ENCODE assay signal across 17 mouse cellular contexts in the genomic region with DNA sequence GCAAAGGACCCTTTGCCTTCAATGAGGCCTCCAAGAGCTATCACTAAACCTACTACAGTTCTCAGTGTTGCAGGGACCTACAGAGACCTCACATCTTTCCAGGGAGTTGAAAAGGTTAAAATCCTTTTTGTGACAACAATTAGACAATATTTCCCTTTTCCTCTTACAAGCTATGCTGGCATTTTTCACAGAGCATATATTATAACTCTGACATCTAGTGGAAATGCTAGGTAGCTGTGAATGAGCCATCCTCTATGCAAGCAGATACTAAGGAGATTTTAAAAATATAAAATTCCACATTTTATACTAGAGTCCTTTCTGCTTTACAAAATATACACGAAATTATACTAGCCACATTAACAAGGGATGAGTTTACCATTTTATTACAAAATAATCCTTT. TPM values are rescaled to one million over a fixed set of nuclear protein-coding genes. Genes with fewer than 3 reads are reported as not detected.
DNase-seq lines count a peak whose midpoint lies in the region; ATAC-seq and TF ChIP-seq lines count a peak whose summit lies in the region.
"Had no signal": no experiment of that assay in that cellular context is flagged by ENCODE, and none has a peak within 500 bp of the region (broad histone marks: within the 10 kb centered on the region; RNA-seq: fewer than 3 reads in every experiment).

No protein-coding gene starts in this region.

- TF ChIP-seq EP300 in lung, postnatal 0 days (IDR thresholded peaks at IDR 0.05): no peak

- H3K36me3 ChIP-seq in hindbrain, embryonic 13.5 days: peaks cover 11% of the 10 kb centered on the region; the same call in 1 of the 2 replicates
- no peaks in the 10 kb centered on the region for H3K36me3 ChIP-seq in hindbrain, embryonic 11.5 days (ENCODE audit: control insufficient read depth, insufficient read depth, low read length)
- H3K36me3 ChIP-seq in lung, postnatal 0 days (ENCODE audit: insufficient read depth, low read length): no peaks in the 10 kb centered on the region; the same call in 1 of the 2 replicates
- peaks cover 4% of the 10 kb centered on the region; the same call in 1 of the 2 replicates for H3K36me3 ChIP-seq in midbrain, postnatal 0 days (ENCODE audit: insufficient read depth, low read length)

- peak overlapping the region; percentile 30; the same call in 1 of the 2 replicates for H3K27ac ChIP-seq in hindbrain, embryonic 13.5 days
- no peak overlapping the region for H3K27ac ChIP-seq in hindbrain, embryonic 11.5 days (ENCODE audit: low read depth, low read length)
- no peak overlapping the region for H3K27ac ChIP-seq in lung, postnatal 0 days (ENCODE audit: low read length)
- no peak overlapping the region for H3K27ac ChIP-seq in midbrain, postnatal 0 days (ENCODE audit: low read depth, low read length)
- H3K27ac ChIP-seq: midbrain, embryonic 12.5 days; neural tube, embryonic 12.5 days had no signal

- no peak for DNase-seq in hindbrain, embryonic 11.5 days (ENCODE audit: low spot score)
- DNase-seq in lung, postnatal 0 days (ENCODE audit: low spot score): peak; percentile 39
- no peak for DNase-seq in lung, adult 18-20 months
- DNase-seq in NIH3T3 (ENCODE audit: low read depth): peak; percentile 38
- DNase-seq in midbrain, postnatal 0 days (ENCODE audit: low spot score): peak; percentile 57
- no peak for DNase-seq in ovary, postnatal 10 days (ENCODE audit: low spot score)
- no peak for DNase-seq in heart, postnatal 14 days
- DNase-seq: adrenal gland, postnatal 25 days; heart, postnatal 4 days; kidney, adult 18-20 months; kidney, postnatal 36 days; lung, postnatal 14 days; spleen, adult 18-20 months; thymus, postnatal 36 days had no signal

- H3K4me2 ChIP-seq in hindbrain, embryonic 13.5 days: no peak overlapping the region
- no peak overlapping the region for H3K4me2 ChIP-seq in hindbrain, embryonic 11.5 days (replicated peaks; ENCODE audit: low read depth, low read length)
- H3K4me2 ChIP-seq in lung, postnatal 0 days (replicated peaks; ENCODE audit: low read depth, low read length): no peak overlapping the region
- H3K4me2 ChIP-seq in midbrain, postnatal 0 days (ENCODE audit: low read depth, low read length, poor library complexity, severe bottlenecking): no peak overlapping the region
- H3K4me2 ChIP-seq: midbrain, embryonic 12.5 days; neural tube, embryonic 12.5 days had no signal

- H3K4me1 ChIP-seq in hindbrain, embryonic 13.5 days (replicated peaks): peaks cover 21% of the 10 kb centered on the region; the same call in 1 of the 2 replicates
- H3K4me1 ChIP-seq in hindbrain, embryonic 11.5 days (replicated peaks; ENCODE audit: control insufficient read depth, insufficient read depth, low read length): no peaks in the 10 kb centered on the region
- H3K4me1 ChIP-seq in lung, postnatal 0 days (ENCODE audit: insufficient read depth, low read depth, low read length): no peaks in the 10 kb centered on the region
- H3K4me1 ChIP-seq in midbrain, postnatal 0 days (ENCODE audit: insufficient read depth, low read length): no peaks in the 10 kb centered on the region
- H3K4me1 ChIP-seq: midbrain, embryonic 12.5 days; neural tube, embryonic 12.5 days had no signal

- intact Hi-C loops in heart, postnatal 14 days (cut with DNase I): loop anchor here (2.0 to 5.0 kb wide), 2 partner anchors 36 to 98 kb away; no protein-coding TSS in a partner anchor

- no peak for ATAC-seq in hindbrain, embryonic 13.5 days (ENCODE audit: low FRiP score)
- no peak for ATAC-seq in hindbrain, embryonic 11.5 days (ENCODE audit: low FRiP score)
- no peak for ATAC-seq in lung, postnatal 0 days
- ATAC-seq in midbrain, postnatal 0 days (ENCODE audit: low FRiP score): no peak

- no peak overlapping the region for H3K9ac ChIP-seq in hindbrain, embryonic 13.5 days
- H3K9ac ChIP-seq in hindbrain, embryonic 11.5 days (ENCODE audit: low read depth, low read length): no peak overlapping the region
- H3K9ac ChIP-seq in lung, postnatal 0 days (replicated peaks; ENCODE audit: low read depth): no peak overlapping the region
- no peak overlapping the region for H3K9ac ChIP-seq in midbrain, postnatal 0 days (replicated peaks; ENCODE audit: low read length, poor library complexity, severe bottlenecking)
- H3K9ac ChIP-seq: midbrain, embryonic 12.5 days; neural tube, embryonic 12.5 days had no signal

- H3K27me3 ChIP-seq in hindbrain, embryonic 13.5 days: no peaks in the 10 kb centered on the region
- no peaks in the 10 kb centered on the region for H3K27me3 ChIP-seq in hindbrain, embryonic 11.5 days (ENCODE audit: control insufficient read depth, insufficient read depth, low read length)
- no peaks in the 10 kb centered on the region for H3K27me3 ChIP-seq in lung, postnatal 0 days (replicated peaks; ENCODE audit: insufficient read depth, low read length)
- no peaks in the 10 kb centered on the region for H3K27me3 ChIP-seq in midbrain, postnatal 0 days (ENCODE audit: insufficient read depth, low read length)
- H3K27me3 ChIP-seq: midbrain, embryonic 12.5 days; neural tube, embryonic 12.5 days had no signal

- H3K4me3 ChIP-seq in hindbrain, embryonic 13.5 days: no peak overlapping the region
- no peak overlapping the region for H3K4me3 ChIP-seq in hindbrain, embryonic 11.5 days (ENCODE audit: low read depth, low read length)
- H3K4me3 ChIP-seq in lung, postnatal 0 days (ENCODE audit: low read depth, low read length): no peak overlapping the region
- no peak overlapping the region for H3K4me3 ChIP-seq in midbrain, postnatal 0 days (ENCODE audit: low read depth, low read length)
- H3K4me3 ChIP-seq: midbrain, embryonic 12.5 days; neural tube, embryonic 12.5 days had no signal

- peak; percentile 50 for TF ChIP-seq CTCF in lung, postnatal 0 days (IDR thresholded peaks at IDR 0.05)
- peak; percentile 80 for TF ChIP-seq CTCF in midbrain, postnatal 0 days (IDR thresholded peaks at IDR 0.05)

- 84% methylated on average over 1 of the region's 1 CpGs for WGBS in hindbrain, embryonic 13.5 days
- WGBS in hindbrain, embryonic 11.5 days: 78% methylated on average over 1 of the region's 1 CpGs
- WGBS in lung, postnatal 0 days: 65% methylated on average over 1 of the region's 1 CpGs
- WGBS in midbrain, postnatal 0 days: 87% methylated on average over 1 of the region's 1 CpGs

- H3K9me3 ChIP-seq in hindbrain, embryonic 13.5 days: no peaks in the 10 kb centered on the region
- no peaks in the 10 kb centered on the region for H3K9me3 ChIP-seq in hindbrain, embryonic 11.5 days (ENCODE audit: control insufficient read depth, low read length)
- H3K9me3 ChIP-seq in lung, postnatal 0 days (ENCODE audit: low read length): no peaks in the 10 kb centered on the region
- no peaks in the 10 kb centered on the region for H3K9me3 ChIP-seq in midbrain, postnatal 0 days (ENCODE audit: low read length)
- H3K9me3 ChIP-seq: midbrain, embryonic 12.5 days; neural tube, embryonic 12.5 days had no signal

RNA-seq across cellular contexts. Expression of a gene that starts 41.3 kb away (rescaled TPM):
- polyA plus RNA-seq in hindbrain, embryonic 13.5 days (2015; fragmentation: Nextera tagmentation; extraction: Ambion mirVana): 196 and 199 TPM in 2 replicates
- 214 and 223 TPM in 2 replicates for polyA plus RNA-seq in hindbrain, embryonic 11.5 days (2014; fragmentation: Nextera tagmentation; extraction: Ambion mirVana)
- 93.9 and 102 TPM in 2 replicates for polyA plus RNA-seq in lung, postnatal 0 days (2015; fragmentation: Nextera tagmentation; extraction: Ambion mirVana)
- 61.3 and 63.1 TPM in 2 replicates for total RNA-seq in midbrain, postnatal 0 days (2014; rRNA removed)
- polyA plus RNA-seq in midbrain, postnatal 0 days (2015; fragmentation: Nextera tagmentation; extraction: Ambion mirVana): 196 and 197 TPM in 2 replicates
- 10 to 100 TPM; 32.1 to 36.4 TPM for total RNA-seq in heart, postnatal 14 days (2021)

Comparison
In these comparisons a context has a peak if more than half of its experiments do, and no peak if none do; other contexts are left out.
1. DNase-seq: peak in lung, postnatal 0 days (single experiment), NIH3T3 (single experiment) and midbrain, postnatal 0 days (single experiment); none in hindbrain, embryonic 11.5 days (single experiment), lung, adult 18-20 months (0 of 2), ovary, postnatal 10 days (single experiment) and heart, postnatal 14 days (0 of 2).